Comparison of ENCODE assay signal across 10 mouse cellular contexts in genomic region chr8:4367808-4368207, GRCm38 (mm10). TPM values are rescaled to one million over a fixed set of nuclear protein-coding genes. Genes with fewer than 3 reads are reported as not detected.
DNase-seq lines count a peak whose midpoint lies in the region; ATAC-seq and TF ChIP-seq lines count a peak whose summit lies in the region.
"Had no signal": no experiment of that assay in that cellular context is flagged by ENCODE, and none has a peak within 500 bp of the region (broad histone marks: within the 10 kb centered on the region; RNA-seq: fewer than 3 reads in every experiment).

No protein-coding gene starts in this region.

- peak; percentile 42 for DNase-seq in hindbrain, embryonic 14.5 days (ENCODE audit: low spot score)
- peak; percentile 83 for DNase-seq in forebrain, postnatal 0 days
- peak; percentile 70 to 74 for DNase-seq in layer of hippocampus, adult 2 months (ENCODE audit: low spot score in 2 of 2)
- DNase-seq in right cerebral cortex, postnatal 25 days, result peak; percentile 20
- DNase-seq in kidney, postnatal 4 days, result no peak
- no peak for DNase-seq in T-cell, adult 2 months (ENCODE audit: low spot score)

- ATAC-seq in hindbrain, embryonic 14.5 days (ENCODE audit: low FRiP score), result no peak
- ATAC-seq in hindbrain, embryonic 13.5 days (ENCODE audit: low FRiP score), result no peak
- ATAC-seq in forebrain, postnatal 0 days, result peak; percentile 88

- TF ChIP-seq CTCF in forebrain, postnatal 0 days (IDR thresholded peaks at IDR 0.05; ENCODE audit: low read depth), result no peak
- TF ChIP-seq CTCF in layer of hippocampus, adult 2 months (conservative IDR thresholded peaks at IDR 0.05), result no peak

- H3K4me2 ChIP-seq in hindbrain, embryonic 14.5 days (replicated peaks), result no peak overlapping the region
- no peak overlapping the region for H3K4me2 ChIP-seq in hindbrain, embryonic 13.5 days
- H3K4me2 ChIP-seq in forebrain, postnatal 0 days (ENCODE audit: low read depth), result no peak overlapping the region
- H3K4me2 ChIP-seq: embryonic facial prominence, embryonic 13.5 days; heart, embryonic 15.5 days had no signal

- H3K4me3 ChIP-seq in hindbrain, embryonic 14.5 days (replicated peaks; ENCODE audit: low read length), result no peak overlapping the region
- H3K4me3 ChIP-seq in hindbrain, embryonic 13.5 days, result no peak overlapping the region
- H3K4me3 ChIP-seq in forebrain, postnatal 0 days (ENCODE audit: low read depth, low read length), result no peak overlapping the region
- no peak overlapping the region for H3K4me3 ChIP-seq in layer of hippocampus, adult 2 months
- H3K4me3 ChIP-seq: embryonic facial prominence, embryonic 13.5 days; heart, embryonic 15.5 days had no signal

- no peak overlapping the region for H3K9ac ChIP-seq in hindbrain, embryonic 14.5 days
- H3K9ac ChIP-seq in hindbrain, embryonic 13.5 days, result no peak overlapping the region
- no peak overlapping the region for H3K9ac ChIP-seq in forebrain, postnatal 0 days
- H3K9ac ChIP-seq: embryonic facial prominence, embryonic 13.5 days; heart, embryonic 15.5 days; liver, embryonic 14.5 days had no signal

- H3K4me1 ChIP-seq in hindbrain, embryonic 14.5 days (replicated peaks; ENCODE audit: control insufficient read depth, insufficient read depth, low read length), result no peaks in the 10 kb centered on the region
- no peaks in the 10 kb centered on the region for H3K4me1 ChIP-seq in hindbrain, embryonic 13.5 days (replicated peaks)
- H3K4me1 ChIP-seq in forebrain, postnatal 0 days (ENCODE audit: insufficient read depth), result 0 out of 2 replicates have a peak, but pooled peaks cover 4% of the 10 kb centered on the region
- H3K4me1 ChIP-seq: embryonic facial prominence, embryonic 13.5 days; heart, embryonic 15.5 days had no signal

- H3K36me3 ChIP-seq in hindbrain, embryonic 14.5 days (replicated peaks; ENCODE audit: control insufficient read depth, insufficient read depth), result no peaks in the 10 kb centered on the region
- no peaks in the 10 kb centered on the region for H3K36me3 ChIP-seq in hindbrain, embryonic 13.5 days
- no peaks in the 10 kb centered on the region for H3K36me3 ChIP-seq in forebrain, postnatal 0 days (ENCODE audit: insufficient read depth)
- H3K36me3 ChIP-seq: embryonic facial prominence, embryonic 13.5 days; heart, embryonic 15.5 days had no signal

- WGBS in hindbrain, embryonic 14.5 days, result 71% methylated on average over 11 of the region's 11 CpGs
- WGBS in hindbrain, embryonic 13.5 days, result 81% methylated on average over 11 of the region's 11 CpGs
- WGBS in forebrain, postnatal 0 days, result 38% methylated on average over 11 of the region's 11 CpGs

- H3K27me3 ChIP-seq in hindbrain, embryonic 14.5 days (ENCODE audit: control insufficient read depth, insufficient read depth, low read length), result no peaks in the 10 kb centered on the region
- H3K27me3 ChIP-seq in hindbrain, embryonic 13.5 days, result no peaks in the 10 kb centered on the region
- no peaks in the 10 kb centered on the region for H3K27me3 ChIP-seq in forebrain, postnatal 0 days (ENCODE audit: insufficient read depth, low read length)
- H3K27me3 ChIP-seq: embryonic facial prominence, embryonic 13.5 days; heart, embryonic 15.5 days had no signal

- H3K27ac ChIP-seq in hindbrain, embryonic 14.5 days, result no peak overlapping the region
- no peak overlapping the region for H3K27ac ChIP-seq in hindbrain, embryonic 13.5 days
- no peak overlapping the region; the same call in 1 of the 2 replicates for H3K27ac ChIP-seq in forebrain, postnatal 0 days (ENCODE audit: low read depth, low read length)
- H3K27ac ChIP-seq in layer of hippocampus, adult 2 months, result peak overlapping the region; percentile 53; the same call in 1 of the 2 replicates
- H3K27ac ChIP-seq: embryonic facial prominence, embryonic 13.5 days; heart, embryonic 15.5 days; liver, embryonic 14.5 days had no signal

- no peaks in the 10 kb centered on the region for H3K9me3 ChIP-seq in hindbrain, embryonic 14.5 days (ENCODE audit: control insufficient read depth, low read length)
- no peaks in the 10 kb centered on the region for H3K9me3 ChIP-seq in hindbrain, embryonic 13.5 days
- H3K9me3 ChIP-seq in forebrain, postnatal 0 days (ENCODE audit: low read length), result no peaks in the 10 kb centered on the region
- H3K9me3 ChIP-seq: embryonic facial prominence, embryonic 13.5 days; heart, embryonic 15.5 days had no signal

RNA-seq across cellular contexts. Expression of gene Elavl1, which starts 42.6 kb away (rescaled TPM):
- polyA plus RNA-seq in hindbrain, embryonic 14.5 days (2014; fragmentation: Nextera tagmentation; extraction: Ambion mirVana), result 114 and 134 TPM in 2 replicates
- 121 and 127 TPM in 2 replicates for polyA plus RNA-seq in hindbrain, embryonic 13.5 days (2015; fragmentation: Nextera tagmentation; extraction: Ambion mirVana)
- total RNA-seq in forebrain, postnatal 0 days (2014; rRNA removed), result 49.2 and 66.6 TPM in 2 replicates
- 46.7 and 60.7 TPM in 2 replicates for polyA plus RNA-seq in forebrain, postnatal 0 days (2015; fragmentation: Nextera tagmentation; extraction: Ambion mirVana)
- total RNA-seq in layer of hippocampus, adult 2 months (2021), result 10 to 100 TPM; 78.6 to 81.1 TPM

RNA-seq across cellular contexts. Expression of gene Ccl25, which starts 42.8 kb away (rescaled TPM):
- 15.6 and 16.8 TPM in 2 replicates for polyA plus RNA-seq in hindbrain, embryonic 14.5 days (2014; fragmentation: Nextera tagmentation; extraction: Ambion mirVana)
- 22.3 and 24.9 TPM in 2 replicates for polyA plus RNA-seq in hindbrain, embryonic 13.5 days (2015; fragmentation: Nextera tagmentation; extraction: Ambion mirVana)
- total RNA-seq in forebrain, postnatal 0 days (2014; rRNA removed), result 9.9 and 11.8 TPM in 2 replicates
- polyA plus RNA-seq in forebrain, postnatal 0 days (2015; fragmentation: Nextera tagmentation; extraction: Ambion mirVana), result 18.4 and 19.2 TPM in 2 replicates
- total RNA-seq in layer of hippocampus, adult 2 months (2021), result 10 to 100 TPM; 24.6 to 27.5 TPM

Comparison
In these comparisons a context has a peak if more than half of its experiments do, and no peak if none do; other contexts are left out.
1. DNase-seq: peak in hindbrain, embryonic 14.5 days (single experiment), forebrain, postnatal 0 days (single experiment), layer of hippocampus, adult 2 months (2 of 2) and right cerebral cortex, postnatal 25 days (single experiment); none in kidney, postnatal 4 days (0 of 2) and T-cell, adult 2 months (single experiment).